Mouse (Mus musculus) megakaryocyte, embryonic 14.5 days (primary cell): Measurements from ENCODE around the gene Gpr152.
"Not testable (repeated sequence)": the region's sequence is repeated elsewhere in the genome, so short reads cannot be mapped to it uniquely, and the experiment has no call there.

ENCODE experiments used
- FLI1 ChIP-seq: IDR thresholded peaks from 2 replicates; pipeline ENCODE4 v1.6.1; 2012; ENCODE audit warnings: low read length, inconsistent platforms, mixed read lengths
- GATA1 ChIP-seq: IDR thresholded peaks from 3 replicates; pipeline ENCODE4 v1.6.1; 2012; ENCODE audit warnings: mixed read lengths, low read length, inconsistent platforms, borderline replicate concordance

DNA sequence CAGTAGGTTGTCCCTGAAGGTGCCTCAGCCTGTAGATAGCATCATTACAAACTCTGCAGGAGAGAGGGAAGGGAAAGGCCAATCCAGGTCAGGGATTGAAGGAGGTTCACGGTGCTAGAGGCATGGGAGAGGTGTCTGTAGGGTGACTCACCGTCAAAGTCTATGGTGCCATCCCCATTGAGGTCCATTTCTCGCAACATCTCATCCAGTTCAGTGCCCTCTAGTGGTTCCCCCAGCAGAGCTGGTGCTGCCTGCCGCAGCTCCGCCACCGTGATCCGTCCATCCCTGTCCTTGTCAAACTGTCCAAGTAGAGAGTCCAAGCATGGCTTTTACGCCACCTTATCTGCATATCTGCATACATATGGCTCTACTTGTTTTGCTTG, 3.6 kb upstream of the Gpr152 start:
- TF ChIP-seq GATA1, FLI1: not testable (repeated sequence)
